Mouse (Mus musculus): Measurements from ENCODE around the gene Fzd9. TPM values are rescaled to one million over a fixed set of nuclear protein-coding genes. Genes with fewer than 3 reads are reported as not detected.

Fzd9 gene
- 9.8 and 12.1 TPM in 2 replicates for polyA plus RNA-seq (2016; fragmentation: Nextera tagmentation; extraction: Ambion mirVana)

GRCm38 (mm10) chr5:135251079-135251454 lies at the start of gene Fzd9:
Gene Fzd9 (minus strand): TSS chr5:135251230.
- peaks cover 16% of the 10 kb centered on the region for H3K36me3 ChIP-seq
- H3K27ac ChIP-seq, result peak within 1 kb of the TSS; percentile 94

GRCm38 (mm10) chr5:135292001-135292400 lies 41.0 kb upstream of the Fzd9 start:
- Histone ChIP-seq H3K4me3 (no peak overlapping the region), H3K9me3 (no peaks in the 10 kb centered on the region), H3K27ac (no peak overlapping the region), H3K27me3 (ENCODE audit: insufficient read depth, poor library complexity, severe bottlenecking) (no peaks in the 10 kb centered on the region), H3K36me3 (no peaks in the 10 kb centered on the region), H3K4me1 (replicated peaks) (peaks cover 8% of the 10 kb centered on the region; the same call in 1 of the 2 replicates)
- no peak for DNase-seq (ENCODE audit: low spot score)
- WGBS, result 90% methylated on average over 2 of the region's 2 CpGs

More at GRCm38 (mm10) chr5:135251079-135251454, at the start of gene Fzd9:
- peak; percentile 89 for DNase-seq (ENCODE audit: low spot score)
- under 1% methylated on average over 51 of the region's 51 CpGs for WGBS
- peak within 1 kb of the TSS; percentile 77 for H3K4me3 ChIP-seq
- H3K9me3 ChIP-seq, result peaks cover 2% of the 10 kb centered on the region
- H3K4me1 ChIP-seq (replicated peaks), result peaks cover 94% of the 10 kb centered on the region
- peaks cover 20% of the 10 kb centered on the region for H3K27me3 ChIP-seq (ENCODE audit: insufficient read depth, poor library complexity, severe bottlenecking)

GRCm38 (mm10) chr5:135291193-135291592 lies 40.2 kb upstream of the Fzd9 start:
- peaks cover 12% of the 10 kb centered on the region; the same call in 1 of the 2 replicates for H3K4me1 ChIP-seq (replicated peaks)

GRCm38 (mm10) chr5:135290703-135291102 lies 39.7 kb upstream of the Fzd9 start:
- peak overlapping the region; percentile 17; the same call in 1 of the 2 replicates for H3K27ac ChIP-seq
- no peaks in the 10 kb centered on the region for H3K9me3 ChIP-seq
- peaks cover 17% of the 10 kb centered on the region; the same call in 1 of the 2 replicates for H3K4me1 ChIP-seq (replicated peaks)
- no peak for DNase-seq (ENCODE audit: low spot score)
- no peaks in the 10 kb centered on the region for H3K36me3 ChIP-seq
- H3K4me3 ChIP-seq, result no peak overlapping the region
- WGBS, result 86% methylated on average over 6 of the region's 6 CpGs
- no peaks in the 10 kb centered on the region for H3K27me3 ChIP-seq (ENCODE audit: insufficient read depth, poor library complexity, severe bottlenecking)

More at GRCm38 (mm10) chr5:135291193-135291592, 40.2 kb upstream of the Fzd9 start:
- peak overlapping the region; percentile 17; the same call in 1 of the 2 replicates for H3K27ac ChIP-seq
- H3K4me3 ChIP-seq, result no peak overlapping the region
- WGBS, result 56% methylated on average over 4 of the region's 4 CpGs
- no peaks in the 10 kb centered on the region for H3K36me3 ChIP-seq
- no peaks in the 10 kb centered on the region for H3K27me3 ChIP-seq (ENCODE audit: insufficient read depth, poor library complexity, severe bottlenecking)
- H3K9me3 ChIP-seq, result no peaks in the 10 kb centered on the region
- peak; percentile 17 for DNase-seq (ENCODE audit: low spot score)

GRCm38 (mm10) chr5:135286926-135287325 lies 35.9 kb upstream of the Fzd9 start:
- WGBS, result 84% methylated on average over 5 of the region's 5 CpGs
- Histone ChIP-seq H3K36me3 (no peaks in the 10 kb centered on the region), H3K4me3 (no peak overlapping the region), H3K9me3 (no peaks in the 10 kb centered on the region), H3K4me1 (replicated peaks) (peaks cover 17% of the 10 kb centered on the region; the same call in 1 of the 2 replicates), H3K27ac (no peak overlapping the region), H3K27me3 (ENCODE audit: insufficient read depth, poor library complexity, severe bottlenecking) (no peaks in the 10 kb centered on the region)
- no peak for DNase-seq (ENCODE audit: low spot score)

GRCm38 (mm10) chr5:135286185-135286584 lies 35.2 kb upstream of the Fzd9 start:
- Histone ChIP-seq H3K4me3 (no peak overlapping the region), H3K36me3 (no peaks in the 10 kb centered on the region), H3K9me3 (no peaks in the 10 kb centered on the region), H3K4me1 (replicated peaks) (peaks cover 14% of the 10 kb centered on the region; the same call in 1 of the 2 replicates), H3K27ac (no peak overlapping the region), H3K27me3 (ENCODE audit: insufficient read depth, poor library complexity, severe bottlenecking) (no peaks in the 10 kb centered on the region)
- DNase-seq (ENCODE audit: low spot score), result peak; percentile 85
- under 1% methylated on average over 6 of the region's 6 CpGs for WGBS

- Histone ChIP-seq H3K36me3 (no peaks in the 10 kb centered on the region), H3K27ac (peak overlapping the region; percentile 29; the same call in 1 of the 2 replicates), H3K27me3 (ENCODE audit: insufficient read depth, poor library complexity, severe bottlenecking) (no peaks in the 10 kb centered on the region), H3K9me3 (no peaks in the 10 kb centered on the region), H3K4me3 (no peak overlapping the region), H3K4me1 (replicated peaks) (peaks cover 13% of the 10 kb centered on the region; the same call in 1 of the 2 replicates)
- 79% methylated on average over 3 of the region's 3 CpGs for WGBS
- DNase-seq (ENCODE audit: low spot score), result no peak
Observed at GRCm38 (mm10) chr5:135285211-135285610, 34.2 kb upstream of the Fzd9 start.

GRCm38 (mm10) chr5:135280226-135280625 lies 29.2 kb upstream of the Fzd9 start:
- 81% methylated on average over 9 of the region's 9 CpGs for WGBS
- Histone ChIP-seq H3K4me1 (replicated peaks) (peaks cover 19% of the 10 kb centered on the region), H3K9me3 (no peaks in the 10 kb centered on the region), H3K27me3 (ENCODE audit: insufficient read depth, poor library complexity, severe bottlenecking) (peaks cover 24% of the 10 kb centered on the region), H3K27ac (no peak overlapping the region), H3K36me3 (no peaks in the 10 kb centered on the region), H3K4me3 (no peak overlapping the region)
- DNase-seq (ENCODE audit: low spot score), result no peak

GRCm38 (mm10) chr5:135276597-135276996 lies 25.6 kb upstream of the Fzd9 start:
- Histone ChIP-seq H3K27me3 (ENCODE audit: insufficient read depth, poor library complexity, severe bottlenecking) (peaks cover 33% of the 10 kb centered on the region), H3K36me3 (no peaks in the 10 kb centered on the region), H3K4me1 (replicated peaks) (peaks cover 37% of the 10 kb centered on the region), H3K9me3 (no peaks in the 10 kb centered on the region), H3K4me3 (peak overlapping the region; percentile 45), H3K27ac (peak overlapping the region; percentile 82)
- WGBS, result 4% methylated on average over 36 of the region's 36 CpGs
- DNase-seq (ENCODE audit: low spot score), result peak; percentile 47

GRCm38 (mm10) chr5:135274663-135275396 lies 23.8 kb upstream of the Fzd9 start:
- Histone ChIP-seq H3K4me3 (peak overlapping the region; percentile 30), H3K36me3 (no peaks in the 10 kb centered on the region), H3K9me3 (no peaks in the 10 kb centered on the region), H3K4me1 (replicated peaks) (peaks cover 45% of the 10 kb centered on the region), H3K27ac (peak overlapping the region; percentile 81), H3K27me3 (ENCODE audit: insufficient read depth, poor library complexity, severe bottlenecking) (peaks cover 33% of the 10 kb centered on the region)
- 14% methylated on average over 15 of the region's 15 CpGs for WGBS
- peak; percentile 48 for DNase-seq (ENCODE audit: low spot score)

- H3K27ac ChIP-seq, result peak overlapping the region; percentile 57; the same call in 1 of the 2 replicates
- DNase-seq (ENCODE audit: low spot score), result no peak
- WGBS, result 67% methylated on average over 12 of the region's 12 CpGs
- H3K27me3 ChIP-seq (ENCODE audit: insufficient read depth, poor library complexity, severe bottlenecking), result peaks cover 24% of the 10 kb centered on the region
- no peak overlapping the region for H3K4me3 ChIP-seq
- H3K9me3 ChIP-seq, result no peaks in the 10 kb centered on the region
- H3K36me3 ChIP-seq, result no peaks in the 10 kb centered on the region
- peaks cover 42% of the 10 kb centered on the region for H3K4me1 ChIP-seq (replicated peaks)
Observed at GRCm38 (mm10) chr5:135271563-135272165, 20.6 kb upstream of the Fzd9 start.

- peaks cover 11% of the 10 kb centered on the region for H3K27me3 ChIP-seq (ENCODE audit: insufficient read depth, poor library complexity, severe bottlenecking)
- no peaks in the 10 kb centered on the region for H3K36me3 ChIP-seq
- no peak for DNase-seq (ENCODE audit: low spot score)
- H3K9me3 ChIP-seq, result no peaks in the 10 kb centered on the region
- WGBS, result 81% methylated on average over 4 of the region's 4 CpGs
- no peak overlapping the region for H3K4me3 ChIP-seq
- peaks cover 32% of the 10 kb centered on the region for H3K4me1 ChIP-seq (replicated peaks)
- no peak overlapping the region for H3K27ac ChIP-seq
Observed at GRCm38 (mm10) chr5:135270361-135270760, 19.3 kb upstream of the Fzd9 start.

- peaks cover 32% of the 10 kb centered on the region for H3K4me1 ChIP-seq (replicated peaks)
- H3K4me3 ChIP-seq, result no peak overlapping the region
- H3K27ac ChIP-seq, result peak overlapping the region; percentile 30; the same call in 1 of the 2 replicates
- 85% methylated on average over 8 of the region's 8 CpGs for WGBS
- H3K9me3 ChIP-seq, result no peaks in the 10 kb centered on the region
- no peaks in the 10 kb centered on the region for H3K36me3 ChIP-seq
- no peak for DNase-seq (ENCODE audit: low spot score)
- peaks cover 5% of the 10 kb centered on the region; the same call in 1 of the 2 replicates for H3K27me3 ChIP-seq (ENCODE audit: insufficient read depth, poor library complexity, severe bottlenecking)
Observed at GRCm38 (mm10) chr5:135269451-135269850, 18.4 kb upstream of the Fzd9 start.

Data from hindbrain, embryonic 10.5 days (tissue).